8 mouse cellular contexts compared by ENCODE assay signal in the genomic region with DNA sequence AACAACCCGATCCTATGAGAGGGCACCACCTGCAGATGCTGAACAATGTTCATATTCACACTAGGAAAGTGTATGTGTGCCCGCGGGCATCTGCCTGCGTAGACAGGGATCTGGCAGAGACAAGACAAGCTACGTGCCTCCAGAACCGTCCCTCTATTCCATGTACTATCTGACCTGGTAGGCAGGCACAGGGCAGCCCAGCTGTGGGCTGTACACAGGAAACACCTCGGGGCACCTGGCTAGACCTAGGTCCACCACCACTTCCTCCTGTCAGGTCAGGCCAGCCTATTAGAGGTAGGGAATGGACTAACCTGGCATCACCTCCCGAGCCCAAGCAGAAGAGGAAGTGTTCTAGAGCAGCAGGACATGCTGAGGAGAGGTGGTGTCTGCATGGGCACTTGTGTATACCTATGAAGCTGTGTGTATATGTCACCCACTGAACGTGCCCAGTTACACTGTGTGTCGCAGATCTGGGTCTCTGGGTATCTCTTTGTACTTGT. TPM values are rescaled to one million over a fixed set of nuclear protein-coding genes. Genes with fewer than 3 reads are reported as not detected.
A peak's percentile ranks its signal among the peaks of the same experiment; 100 is the strongest.
DNase-seq lines count a peak whose midpoint lies in the region; ATAC-seq and TF ChIP-seq lines count a peak whose summit lies in the region.

TSS of gene Pgf (minus strand) at position 51 of the 500 bp plus-strand sequence.

- H3K4me2 ChIP-seq in heart, embryonic 15.5 days: peak within 1 kb of the TSS; percentile 74
- peak within 1 kb of the TSS; percentile 57 for H3K4me2 ChIP-seq in hindbrain, embryonic 13.5 days
- H3K4me2 ChIP-seq in midbrain, embryonic 11.5 days: peak within 1 kb of the TSS; percentile 47

- H3K27me3 ChIP-seq in heart, embryonic 15.5 days: peaks cover 9% of the 10 kb centered on the region
- H3K27me3 ChIP-seq in MEL (ENCODE audit: control insufficient read depth in 1 of 2, insufficient read depth in 2 of 2, low read length in 2 of 2): peaks cover 0 to 3% of the 10 kb centered on the region in 2 experiments; a peak in 2 of 4 replicates
- H3K27me3 ChIP-seq in hindbrain, embryonic 13.5 days: peaks cover 49% of the 10 kb centered on the region
- H3K27me3 ChIP-seq in midbrain, embryonic 11.5 days (ENCODE audit: control insufficient read depth, insufficient read depth, low read length): peaks cover 8% of the 10 kb centered on the region; the same call in 1 of the 2 replicates

- H3K79me2 ChIP-seq in MEL (ENCODE audit: control insufficient read depth, insufficient read depth, low read length, poor library complexity): no peaks in the 10 kb centered on the region

- H3K4me1 ChIP-seq in heart, embryonic 15.5 days (replicated peaks): peaks cover 62% of the 10 kb centered on the region
- H3K4me1 ChIP-seq in MEL (ENCODE audit: control insufficient read depth in 1 of 2, insufficient read depth in 2 of 2, low read length in 2 of 2): peaks cover 3 to 11% of the 10 kb centered on the region in 2 experiments; a peak in 3 of 4 replicates
- peaks cover 54% of the 10 kb centered on the region for H3K4me1 ChIP-seq in hindbrain, embryonic 13.5 days (replicated peaks)
- H3K4me1 ChIP-seq in midbrain, embryonic 11.5 days (ENCODE audit: control insufficient read depth, insufficient read depth, low read length): peaks cover 31% of the 10 kb centered on the region

- no peak for DNase-seq in heart, adult 8-10 months (ENCODE audit: low spot score)
- DNase-seq in MEL (ENCODE audit: low read depth, low spot score) (peak; percentile 35), adipocyte (ENCODE audit: low spot score) (no peak)
- DNase-seq in midbrain, embryonic 11.5 days (ENCODE audit: low spot score, missing footprints): no peak
- no peak for DNase-seq in cerebellum, adult 11 months
- no peak for DNase-seq in kidney, postnatal 25 days

- H3K27ac ChIP-seq in heart, embryonic 15.5 days: 0 out of 2 replicates have a peak within 1 kb of the TSS, but pooled peaks have one; percentile 53
- H3K27ac ChIP-seq in MEL (ENCODE audit: control insufficient read depth, low read depth, low read length): no peak within 1 kb of the TSS
- no peak within 1 kb of the TSS for H3K27ac ChIP-seq in hindbrain, embryonic 13.5 days
- H3K27ac ChIP-seq in midbrain, embryonic 11.5 days (ENCODE audit: low read depth, low read length): no peak within 1 kb of the TSS

- H3K9me3 ChIP-seq in heart, embryonic 15.5 days (replicated peaks): no peaks in the 10 kb centered on the region
- H3K9me3 ChIP-seq in MEL (replicated peaks; ENCODE audit: insufficient read depth, low read length): no peaks in the 10 kb centered on the region
- no peaks in the 10 kb centered on the region for H3K9me3 ChIP-seq in hindbrain, embryonic 13.5 days
- no peaks in the 10 kb centered on the region for H3K9me3 ChIP-seq in midbrain, embryonic 11.5 days (ENCODE audit: control insufficient read depth, low read length)

- ATAC-seq in heart, embryonic 15.5 days (replicated peaks; ENCODE audit: insufficient number of reproducible peaks, insufficient read depth, low FRiP score, low read depth): no peak
- ATAC-seq in hindbrain, embryonic 13.5 days (ENCODE audit: low FRiP score): no peak
- no peak for ATAC-seq in midbrain, embryonic 11.5 days (ENCODE audit: low FRiP score)

- peak within 1 kb of the TSS; percentile 43 for H3K9ac ChIP-seq in heart, embryonic 15.5 days
- H3K9ac ChIP-seq in MEL (ENCODE audit: control insufficient read depth, low read depth, low read length, poor library complexity, severe bottlenecking): peak within 1 kb of the TSS; percentile 52
- H3K9ac ChIP-seq in hindbrain, embryonic 13.5 days: peak within 1 kb of the TSS; percentile 60
- peak within 1 kb of the TSS; percentile 45; the same call in 1 of the 2 replicates for H3K9ac ChIP-seq in midbrain, embryonic 11.5 days (ENCODE audit: low read length)

- no peaks in the 10 kb centered on the region for H3K36me3 ChIP-seq in heart, embryonic 15.5 days
- no peaks in the 10 kb centered on the region for H3K36me3 ChIP-seq in MEL (ENCODE audit: control insufficient read depth in 1 of 2, insufficient read depth in 2 of 2, low read length in 2 of 2)
- H3K36me3 ChIP-seq in hindbrain, embryonic 13.5 days: no peaks in the 10 kb centered on the region
- H3K36me3 ChIP-seq in midbrain, embryonic 11.5 days (ENCODE audit: control insufficient read depth, insufficient read depth, low read length): no peaks in the 10 kb centered on the region

- 79% methylated on average over 10 of the region's 10 CpGs for WGBS in heart, embryonic 15.5 days
- 75% methylated on average over 10 of the region's 10 CpGs for WGBS in hindbrain, embryonic 13.5 days
- 75% methylated on average over 10 of the region's 10 CpGs for WGBS in midbrain, embryonic 11.5 days

- TF ChIP-seq EP300 in MEL (IDR thresholded peaks at IDR 0.05; ENCODE audit: low read depth in 1 of 2, low read length in 2 of 2): no peak

- no peak for TF ChIP-seq CTCF in MEL (IDR thresholded peaks at IDR 0.05 in 2 of 3, conservative IDR thresholded peaks at IDR 0.05 in 1 of 3; ENCODE audit: control insufficient read depth in 1 of 3, insufficient read depth in 1 of 3, low read depth in 2 of 3, low read length in 3 of 3, poor library complexity in 1 of 3, severe bottlenecking in 1 of 3)

- no peak for TF ChIP-seq POLR2A in MEL (IDR thresholded peaks at IDR 0.05; ENCODE audit: control insufficient read depth in 1 of 2, insufficient read depth in 1 of 2, low read depth in 1 of 2, low read length in 2 of 2, poor library complexity in 1 of 2)

- peak within 1 kb of the TSS; percentile 42 for H3K4me3 ChIP-seq in heart, embryonic 15.5 days
- H3K4me3 ChIP-seq in MEL (ENCODE audit: control insufficient read depth in 1 of 2, insufficient read depth in 1 of 2, low read depth in 2 of 2, low read length in 2 of 2): peak within 1 kb of the TSS; percentile 44 to 56
- peak within 1 kb of the TSS; percentile 30 for H3K4me3 ChIP-seq in hindbrain, embryonic 13.5 days
- peak within 1 kb of the TSS; percentile 23 for H3K4me3 ChIP-seq in midbrain, embryonic 11.5 days (ENCODE audit: low read depth, low read length)

- TF ChIP-seq RAD21 in MEL (IDR thresholded peaks at IDR 0.05; ENCODE audit: low read depth, low read length): no peak

TF ChIP-seq in MEL, 35 proteins besides CTCF, POLR2A, EP300 and RAD21:
- no peak for TF ChIP-seq ZC3H11A (IDR thresholded peaks at IDR 0.05; ENCODE audit: low read depth, low read length)

RNA-seq across cellular contexts. Expression of gene Pgf, which starts in this region (rescaled TPM):
- 8.9 and 9.5 TPM in 2 replicates for polyA plus RNA-seq in heart, embryonic 15.5 days (2015; fragmentation: Nextera tagmentation; extraction: Ambion mirVana)
- total RNA-seq in heart, adult 8-10 months (2022): 1 to 10 TPM; 3.7 to 5.1 (median 4.1) TPM
- total RNA-seq in MEL (2012; rRNA removed): not detected in 2 replicates
- polyA plus RNA-seq in MEL (2012; ENCODE audit: insufficient read depth in 1 of 2, insufficient read length in 2 of 2, low read depth in 1 of 2, low replicate concordance in 2 of 2, missing spikeins in 1 of 2): under 1 TPM in 1 of 2 experiments, not detected in 1; 0.46 TPM
- polyA plus RNA-seq in hindbrain, embryonic 13.5 days (2015; fragmentation: Nextera tagmentation; extraction: Ambion mirVana): 7.5 and 9.4 TPM in 2 replicates
- polyA plus RNA-seq in midbrain, embryonic 11.5 days (2014; fragmentation: Nextera tagmentation; extraction: Ambion mirVana): 2.5 and 2.9 TPM in 2 replicates

Comparison
In these comparisons a context has a peak if more than half of its experiments do, and no peak if none do; other contexts are left out.
1. Peak in DNase-seq, H3K4me3 ChIP-seq and H3K9ac ChIP-seq in MEL; RNA of the gene not detected or under 1 TPM.